Mouse (Mus musculus): ENCODE measurements around the gene Rrp7a. TPM values are rescaled to one million over a fixed set of nuclear protein-coding genes. Genes with fewer than 3 reads are reported as not detected.

The Rrp7a gene
- total RNA-seq, 2 experiments from 2014 or later, result 28.6 to 37.9 TPM

Other genes starting within 250 kb of the Rrp7a start
- 10 to 100 TPM; 48.2 to 56.6 TPM for gene Tcf20, start 134.9 kb downstream of the Rrp7a start, total RNA-seq (2021)
- 1 to 10 TPM; 1.5 to 2.0 TPM for gene Nfam1, start 89.5 kb downstream of the Rrp7a start, total RNA-seq (2021)
- 10 to 100 TPM; 46.1 to 55.5 TPM for gene Serhl, start 33.3 kb downstream of the Rrp7a start, total RNA-seq (2021)
- 10 to 100 TPM; 23.1 to 26.2 TPM for gene Poldip3, start 26.6 kb upstream of the Rrp7a start, total RNA-seq (2021)
- gene Cyb5r3, start 49.8 kb upstream of the Rrp7a start, total RNA-seq (2021), result 10 to 100 TPM; 83.9 to 93.0 TPM
- gene A4galt, start 129.0 kb upstream of the Rrp7a start, total RNA-seq (2021), result 1 to 10 TPM; 7.0 to 7.2 TPM
- gene Arfgap3, start 227.4 kb upstream of the Rrp7a start, total RNA-seq (2021), result 10 to 100 TPM in 1 of 2 experiments, 1 to 10 TPM in 1; 10.0 to 12.1 TPM